Mouse (Mus musculus) right cerebral cortex, postnatal 25 days (tissue): ENCODE results near the gene 2210418O10Rik.
"Not testable (repeated sequence)": the region's sequence is repeated elsewhere in the genome, so short reads cannot be mapped to it uniquely, and the experiment has no call there.

Source experiments
- DNase-seq: peaks from one replicate; pipeline ENCODE4 v3.0.0; 2022

The 2210418O10Rik gene

DNA sequence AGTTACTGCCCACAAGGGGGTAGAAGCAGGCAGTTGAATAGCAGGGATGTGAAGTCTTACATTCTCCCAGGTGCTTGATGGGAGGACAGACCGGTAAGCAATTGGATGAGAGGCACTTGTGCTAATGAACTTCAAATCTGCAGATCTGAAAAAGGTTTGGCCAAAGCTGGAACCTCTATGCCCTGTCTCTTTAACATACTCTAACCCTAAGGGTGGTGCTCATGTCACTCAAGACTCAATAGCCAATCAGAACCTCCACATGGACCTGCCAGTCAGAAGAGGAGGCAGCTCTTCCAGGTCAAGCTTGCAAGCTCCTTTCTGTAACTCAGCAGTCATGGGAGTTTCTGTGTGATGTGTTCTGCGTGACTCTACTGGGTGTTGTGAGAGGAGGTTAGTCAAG is at the start of gene 2210418O10Rik:
TSS of gene 2210418O10Rik (plus strand) at position 301 of the 400 bp plus-strand sequence.
- DNase-seq: not testable (repeated sequence)

DNA sequence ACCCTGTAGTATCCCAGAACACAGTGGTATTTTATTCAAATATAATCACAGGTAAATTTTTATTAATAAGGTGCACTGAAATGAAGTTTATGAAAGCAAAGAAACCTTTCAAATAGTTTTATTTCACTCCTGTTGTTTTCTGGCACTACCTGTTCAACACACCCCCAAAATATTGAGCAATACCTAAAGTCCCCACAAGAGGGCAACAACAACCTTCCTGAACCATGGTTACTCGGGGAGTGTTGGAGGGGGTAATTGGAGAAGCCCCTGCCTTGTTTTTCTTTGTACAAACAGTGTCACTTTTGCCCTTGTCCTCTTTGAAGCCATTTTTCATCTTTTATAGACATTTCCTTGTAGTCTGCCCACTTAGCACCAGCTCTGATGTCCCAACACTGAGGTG is 22.1 kb downstream of the 2210418O10Rik start:
- not testable (repeated sequence) for DNase-seq
